Mouse (Mus musculus): ENCODE measurements around the gene Myl4.

Gene Myl4

GRCm38 (mm10) chr11:104600675-104601074 lies 50.2 kb downstream of the Myl4 start:
- CTCF ChIA-PET = interaction anchor here (0.6 kb wide), 2 partner anchors 38 to 82 kb away, joined by 9 to 11 read pairs; no protein-coding TSS in a partner anchor

- CTCF ChIA-PET = interaction anchor here (0.7 kb wide), 2 partner anchors 42 to 477 kb away, joined by 3 read pairs; no protein-coding TSS in a partner anchor
Measured at GRCm38 (mm10) chr11:104604192-104604591, 53.7 kb downstream of the Myl4 start.

- CTCF ChIA-PET = interaction anchor here (0.6 to 1.8 kb wide), 7 partner anchors 11 to 164 kb away, joined by 3 to 7 read pairs (median 3); no protein-coding TSS in a partner anchor
Measured at GRCm38 (mm10) chr11:104607491-104608245, 57.2 kb downstream of the Myl4 start, which contains the start of gene Itgb3. TSS of gene Itgb3 (plus strand) at chr11:104608000.

- CTCF ChIA-PET = interaction anchor here (0.6 to 1.8 kb wide), 5 partner anchors 10 to 169 kb away, joined by 3 to 10 read pairs (median 6); no protein-coding TSS in a partner anchor
Measured at GRCm38 (mm10) chr11:104608249-104608920, 57.9 kb downstream of the Myl4 start.

GRCm38 (mm10) chr11:104609033-104609684 lies 58.7 kb downstream of the Myl4 start:
- CTCF ChIA-PET = interaction anchor here (0.6 to 1.8 kb wide), 4 partner anchors 9 to 169 kb away, joined by 3 to 10 read pairs (median 5); no protein-coding TSS in a partner anchor

GRCm38 (mm10) chr11:104609733-104610132 lies 59.3 kb downstream of the Myl4 start:
- CTCF ChIA-PET = interaction anchor here (1.1 kb wide), 1 partner anchor 39 kb away, joined by 3 read pairs; no protein-coding TSS in a partner anchor

- CTCF ChIA-PET = no interaction called here
Measured at GRCm38 (mm10) chr11:104611579-104612151, 61.2 kb downstream of the Myl4 start.

- CTCF ChIA-PET = no interaction called here
Measured at GRCm38 (mm10) chr11:104613551-104613950, 63.1 kb downstream of the Myl4 start.

- CTCF ChIA-PET = interaction anchor here (0.6 kb wide), 1 partner anchor 18 kb away, joined by 6 read pairs; no protein-coding TSS in a partner anchor
Measured at GRCm38 (mm10) chr11:104614130-104614529, 63.7 kb downstream of the Myl4 start.

- CTCF ChIA-PET = no interaction called here
Measured at GRCm38 (mm10) chr11:104616182-104616581, 65.7 kb downstream of the Myl4 start.

- CTCF ChIA-PET = interaction anchor here (0.5 to 1.3 kb wide), 2 partner anchors 10 to 12 kb away, joined by 3 to 4 read pairs; no protein-coding TSS in a partner anchor
Measured at GRCm38 (mm10) chr11:104618638-104619076, 68.2 kb downstream of the Myl4 start.

GRCm38 (mm10) chr11:104619084-104620022 lies 68.9 kb downstream of the Myl4 start:
- CTCF ChIA-PET = interaction anchor here (0.5 to 1.3 kb wide), 2 partner anchors 11 to 12 kb away, joined by 3 to 4 read pairs; no protein-coding TSS in a partner anchor

GRCm38 (mm10) chr11:104622040-104622962 lies 71.8 kb downstream of the Myl4 start:
- CTCF ChIA-PET = no interaction called here

- CTCF ChIA-PET = interaction anchor here (0.8 to 1.2 kb wide), 2 partner anchors 17 to 140 kb away, joined by 3 read pairs; partner anchors contain the start of gene Itgb3
Measured at GRCm38 (mm10) chr11:104624791-104625391, 74.4 kb downstream of the Myl4 start.

GRCm38 (mm10) chr11:104625453-104626402 lies 75.3 kb downstream of the Myl4 start:
- CTCF ChIA-PET = interaction anchor here (0.6 to 0.8 kb wide), 2 partner anchors 18 to 196 kb away, joined by 3 to 8 read pairs; partner anchors contain the start of gene Itgb3

GRCm38 (mm10) chr11:104626635-104627034 lies 76.2 kb downstream of the Myl4 start:
- CTCF ChIA-PET = interaction anchor here (0.6 kb wide), 1 partner anchor 195 kb away, joined by 8 read pairs; no protein-coding TSS in a partner anchor
